Mouse (Mus musculus): ENCODE data around the gene Hoxb2.

The Hoxb2 gene

GRCm38 (mm10) chr11:96334998-96335397 is 15.3 kb upstream of the Hoxb2 start:
- WGBS: 41% methylated on average over 3 of the region's 3 CpGs

GRCm38 (mm10) chr11:96336597-96336996 is 13.7 kb upstream of the Hoxb2 start:
- WGBS: 12% methylated on average over 2 of the region's 2 CpGs

GRCm38 (mm10) chr11:96337026-96337425 is 13.3 kb upstream of the Hoxb2 start:
- 8% methylated on average over 6 of the region's 6 CpGs for WGBS

GRCm38 (mm10) chr11:96338957-96339855 is 11.1 kb upstream of the Hoxb2 start:
- WGBS: 14% methylated on average over 7 of the region's 7 CpGs

GRCm38 (mm10) chr11:96340698-96341365 is 9.5 kb upstream of the Hoxb2 start:
- WGBS: 3% methylated on average over 33 of the region's 36 CpGs

- WGBS: 4% methylated on average over 40 of the region's 40 CpGs
These were observed 8.4 kb upstream of the Hoxb2 start for GRCm38 (mm10) chr11:96341701-96342575.

GRCm38 (mm10) chr11:96342576-96342930 is 7.8 kb upstream of the Hoxb2 start:
- WGBS: under 1% methylated on average over 4 of the region's 4 CpGs

GRCm38 (mm10) chr11:96343206-96343745 is 7.0 kb upstream of the Hoxb2 start:
- WGBS: 7% methylated on average over 2 of the region's 2 CpGs

- 4% methylated on average over 40 of the region's 40 CpGs for WGBS
These were observed 6.1 kb upstream of the Hoxb2 start for GRCm38 (mm10) chr11:96344061-96344877.

GRCm38 (mm10) chr11:96344878-96345159 is 5.5 kb upstream of the Hoxb2 start:
- WGBS: 7% methylated on average over 6 of the region's 6 CpGs

- WGBS: 2% methylated on average over 43 of the region's 56 CpGs
These were observed 5.0 kb upstream of the Hoxb2 start for GRCm38 (mm10) chr11:96345220-96345892.

- WGBS: 2% methylated on average over 45 of the region's 45 CpGs
These were observed 4.2 kb upstream of the Hoxb2 start for GRCm38 (mm10) chr11:96345893-96346806.

- 15% methylated on average over 5 of the region's 5 CpGs for WGBS
These were observed 3.3 kb upstream of the Hoxb2 start for GRCm38 (mm10) chr11:96346916-96347520.

GRCm38 (mm10) chr11:96347717-96348116 is 2.6 kb upstream of the Hoxb2 start:
- 8% methylated on average over 4 of the region's 4 CpGs for WGBS

GRCm38 (mm10) chr11:96348141-96348928 is 2.0 kb upstream of the Hoxb2 start:
- WGBS: 9% methylated on average over 21 of the region's 21 CpGs

GRCm38 (mm10) chr11:96348988-96349387 is 1.3 kb upstream of the Hoxb2 start:
- 22% methylated on average over 3 of the region's 3 CpGs for WGBS

- WGBS: 27% methylated on average over 14 of the region's 14 CpGs
These were observed 609 bp upstream of the Hoxb2 start for GRCm38 (mm10) chr11:96349491-96350340.
